Mouse (Mus musculus): ENCODE results near the gene Slc8a1.

Slc8a1 gene

DNA sequence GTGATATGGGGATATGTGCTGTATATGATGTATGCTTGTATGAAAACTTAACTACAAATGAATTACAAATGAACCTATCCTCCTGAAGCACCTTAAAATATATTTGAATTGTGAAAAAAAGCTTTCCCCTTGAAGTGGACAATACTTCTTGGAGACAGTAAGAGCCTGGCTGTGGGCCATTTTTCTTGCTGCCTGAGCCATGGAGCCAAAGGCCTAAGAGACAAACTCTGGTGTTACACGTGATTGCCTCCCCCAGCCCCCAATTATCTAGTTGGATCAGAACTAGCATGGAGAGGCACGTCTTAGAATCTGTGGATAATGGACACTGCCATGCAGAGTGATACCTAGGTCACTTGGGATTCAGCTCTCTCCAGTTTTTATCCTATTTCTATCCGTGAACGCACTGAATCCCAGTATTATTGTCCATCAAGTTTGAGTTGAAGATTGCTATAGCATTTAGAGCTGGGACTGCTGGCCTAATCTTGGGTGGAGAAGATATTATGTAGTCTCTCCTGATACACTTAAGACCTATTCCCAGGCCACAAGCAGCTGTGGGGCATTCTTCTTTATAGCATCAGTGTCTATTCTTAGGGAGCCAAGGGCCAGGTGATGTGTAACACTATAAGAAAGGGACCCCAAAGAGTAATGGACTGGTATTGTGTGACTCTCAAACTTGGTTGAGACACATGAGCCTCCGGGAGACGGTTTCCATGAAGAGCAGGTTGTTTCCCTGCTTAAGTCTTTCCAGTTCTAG, 321.6 kb downstream of the Slc8a1 start:
- DNase-seq = no peak

GRCm38 (mm10) chr17:81412736-81413135, 325.4 kb downstream of the Slc8a1 start:
- DNase-seq = no peak

DNA sequence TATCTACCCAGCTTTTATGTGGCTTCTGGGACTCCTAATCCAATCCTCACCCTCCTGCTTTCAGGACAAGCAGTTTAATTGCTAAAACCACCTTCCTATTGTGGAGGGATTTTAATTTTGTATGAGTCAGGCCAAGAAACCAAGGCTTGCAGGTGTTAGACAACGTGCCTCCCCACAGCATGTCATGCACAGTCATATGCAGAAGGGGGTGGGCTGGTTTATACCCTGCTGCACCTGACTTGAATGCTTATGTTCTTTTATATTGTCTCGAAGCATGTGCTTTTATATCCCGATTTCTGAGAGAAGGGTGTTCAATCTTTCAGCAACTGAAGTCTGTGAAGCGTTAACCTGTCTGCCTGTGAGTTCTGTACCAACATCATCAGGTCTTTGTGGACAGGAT, 334.0 kb downstream of the Slc8a1 start:
- no peak for DNase-seq

- no peak for DNase-seq
These were observed 335.1 kb downstream of the Slc8a1 start for GRCm38 (mm10) chr17:81403121-81403520.

DNA sequence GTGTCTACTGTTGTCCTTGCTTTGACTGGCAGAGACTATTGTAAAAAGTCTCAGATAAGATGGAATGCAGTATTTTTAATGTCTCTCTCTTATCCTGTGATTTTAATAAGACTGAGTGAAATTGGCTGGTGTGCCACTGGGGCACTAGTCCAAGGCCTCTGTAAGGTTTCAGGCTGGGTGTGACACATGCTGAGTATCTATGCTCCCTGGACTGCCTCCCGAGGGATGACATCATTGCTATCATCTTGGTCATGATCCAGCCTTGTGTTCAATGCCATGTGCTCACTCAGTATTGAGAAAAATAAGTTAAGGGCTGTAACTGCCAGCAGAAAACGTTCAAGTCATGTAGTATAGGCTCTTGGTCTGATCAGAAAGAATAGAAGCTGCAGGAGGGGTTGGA, 335.5 kb downstream of the Slc8a1 start:
- DNase-seq = peak; percentile 34

- DNase-seq = no peak
These were observed 337.8 kb downstream of the Slc8a1 start for GRCm38 (mm10) chr17:81400377-81400776.

DNA sequence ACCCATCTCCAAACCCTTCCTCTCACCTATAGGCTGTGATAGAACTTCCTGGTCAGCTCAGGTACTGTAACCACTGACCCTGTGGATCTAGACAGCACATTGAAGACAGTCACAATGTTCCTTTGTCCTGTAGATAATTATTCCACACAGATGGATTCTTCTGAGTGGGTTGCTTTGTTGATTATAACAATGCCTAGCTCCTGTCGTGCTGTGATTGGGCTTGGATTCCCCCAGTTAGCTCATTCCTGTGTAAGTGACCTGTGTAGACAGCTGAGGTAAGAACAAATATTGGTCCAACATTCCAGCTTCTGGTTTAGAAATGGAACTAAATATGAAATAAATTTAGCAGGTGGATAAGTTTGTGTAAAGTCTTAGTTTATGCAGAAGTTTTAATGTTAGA, 340.7 kb downstream of the Slc8a1 start:
- DNase-seq = no peak

- no peak for DNase-seq
These were observed 344.1 kb downstream of the Slc8a1 start for GRCm38 (mm10) chr17:81394124-81394523.

- no peak for DNase-seq
These were observed 345.1 kb downstream of the Slc8a1 start for GRCm38 (mm10) chr17:81393040-81393439.

DNA sequence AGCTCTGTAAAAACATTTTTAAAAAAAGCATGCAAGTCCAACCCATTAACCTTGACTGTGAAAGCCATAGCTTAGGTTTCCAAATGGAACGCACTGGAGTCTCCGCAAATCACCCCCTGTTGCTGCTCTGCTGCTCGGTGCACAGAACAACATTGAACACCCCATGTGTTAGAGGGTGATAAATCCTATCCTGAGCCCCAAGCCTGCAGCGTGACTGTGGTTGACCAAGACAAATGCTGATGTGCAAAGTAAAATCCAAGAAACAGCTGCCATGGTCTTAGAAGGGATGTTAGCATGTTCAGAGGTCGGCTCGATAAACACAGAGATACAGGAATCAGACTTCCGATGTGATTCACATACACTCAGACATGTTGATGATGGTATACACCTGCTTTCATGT, 346.7 kb downstream of the Slc8a1 start:
- no peak for DNase-seq

- peak; percentile 29 for DNase-seq
These were observed 347.4 kb downstream of the Slc8a1 start for GRCm38 (mm10) chr17:81390790-81391189.

- DNase-seq = no peak
These were observed 352.1 kb downstream of the Slc8a1 start for GRCm38 (mm10) chr17:81386118-81386517.

GRCm38 (mm10) chr17:81385476-81385875, 352.7 kb downstream of the Slc8a1 start:
- no peak for DNase-seq

DNA sequence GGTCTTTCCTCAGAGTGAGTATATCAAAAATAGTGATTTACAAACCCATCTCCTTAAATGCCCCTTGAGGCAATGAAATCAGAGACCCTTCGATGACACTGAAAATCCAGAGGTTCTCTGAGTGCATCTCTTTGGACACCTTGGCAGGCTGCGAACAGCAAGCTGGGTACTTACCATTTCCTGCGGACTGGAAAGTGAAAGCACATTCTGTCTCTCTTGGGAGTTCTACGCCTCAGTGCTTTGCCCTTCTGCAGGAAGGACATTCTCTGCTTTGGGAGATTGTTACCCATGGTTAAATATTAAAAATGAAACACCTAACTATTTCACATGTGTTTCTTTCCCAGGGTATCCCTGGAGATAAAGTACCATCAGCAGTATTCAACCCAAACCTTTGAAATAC, 354.7 kb downstream of the Slc8a1 start:
- no peak for DNase-seq

- no peak for DNase-seq
These were observed 359.7 kb downstream of the Slc8a1 start for GRCm38 (mm10) chr17:81378436-81378835.

DNA sequence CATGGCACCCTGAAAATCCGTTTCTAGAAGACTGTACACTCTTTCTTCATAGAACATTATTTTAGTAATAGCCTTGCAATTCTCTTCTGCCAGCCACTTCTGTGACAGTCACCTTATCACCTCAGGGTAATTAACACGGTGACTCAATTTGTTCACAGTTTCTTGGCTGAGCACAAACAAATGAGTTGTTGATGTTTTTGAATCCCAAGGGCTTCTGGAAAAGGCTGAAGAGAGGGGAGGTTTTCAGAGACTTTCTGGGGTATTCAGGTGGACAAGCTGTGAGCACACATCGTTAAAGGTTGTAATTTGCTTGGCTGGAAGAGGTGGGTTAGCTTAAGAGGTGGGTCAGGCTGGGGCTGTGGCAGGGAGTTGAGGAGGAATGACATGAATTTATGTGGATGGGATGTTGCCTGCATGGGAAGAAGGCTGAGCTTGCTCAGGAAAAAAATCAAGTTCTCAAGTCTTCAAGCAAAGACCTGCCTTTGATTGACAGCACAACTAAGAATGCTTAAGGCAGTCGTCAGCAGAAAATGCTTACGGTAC, 360.3 kb downstream of the Slc8a1 start:
- no peak for DNase-seq

- no peak for DNase-seq
These were observed 361.0 kb downstream of the Slc8a1 start for GRCm38 (mm10) chr17:81377195-81377594.

DNA sequence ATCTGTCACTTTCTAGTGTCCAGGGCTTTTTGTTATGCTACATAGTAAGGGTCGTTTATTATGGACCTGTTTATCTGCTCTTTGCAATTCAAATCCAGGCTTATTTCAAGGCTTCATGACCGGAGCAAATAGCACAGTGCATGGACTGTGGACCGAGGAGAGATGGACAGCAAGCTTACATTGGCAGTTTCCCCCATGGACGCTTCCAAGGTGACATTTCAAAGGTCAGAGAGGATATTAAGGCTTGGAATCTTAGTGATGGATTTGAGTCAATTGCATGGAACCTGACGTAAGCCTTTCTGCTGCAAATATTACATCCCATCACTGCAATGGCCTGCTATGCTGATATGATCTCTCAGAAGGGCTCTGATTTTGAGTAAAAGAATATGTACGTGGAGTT, 362.3 kb downstream of the Slc8a1 start:
- DNase-seq = no peak

DNA sequence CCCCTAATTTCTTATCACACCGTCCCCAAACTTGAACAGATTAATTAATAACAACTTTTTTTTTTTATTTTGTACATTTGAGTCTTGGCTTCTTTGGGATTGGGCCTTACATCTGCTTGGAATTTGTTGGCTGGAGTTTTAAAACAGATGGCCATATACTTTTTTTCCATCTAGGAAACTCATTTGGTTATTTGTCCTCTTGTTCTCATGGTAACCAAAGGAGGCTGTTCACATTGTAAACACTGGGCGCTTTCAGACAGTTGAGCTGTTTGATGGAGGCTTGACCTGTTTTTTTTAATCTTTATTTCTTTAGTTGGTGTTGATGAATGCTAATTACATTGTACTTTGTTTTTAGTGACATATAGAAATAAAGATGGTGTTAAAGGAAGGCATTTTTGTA, 369.1 kb downstream of the Slc8a1 start:
- DNase-seq = no peak

DNA sequence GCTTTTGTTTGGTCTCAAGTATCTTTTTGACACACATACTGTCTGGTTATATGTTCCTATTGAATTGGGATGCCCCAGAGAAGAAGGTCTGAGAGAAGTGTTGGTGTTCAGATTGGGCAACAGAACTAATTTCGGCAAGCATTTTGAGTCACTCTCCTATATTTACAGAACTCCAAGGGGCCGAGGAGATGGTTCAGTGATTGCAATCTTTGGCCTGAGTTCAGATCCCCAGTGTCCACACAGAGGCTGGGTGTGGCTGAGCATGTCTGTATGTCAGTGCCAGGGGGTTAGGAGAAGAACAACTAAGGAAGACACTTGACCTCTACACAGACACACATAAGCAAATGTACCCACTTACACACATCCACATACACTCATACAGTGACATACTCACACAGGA, 369.7 kb downstream of the Slc8a1 start:
- DNase-seq = no peak

DNA sequence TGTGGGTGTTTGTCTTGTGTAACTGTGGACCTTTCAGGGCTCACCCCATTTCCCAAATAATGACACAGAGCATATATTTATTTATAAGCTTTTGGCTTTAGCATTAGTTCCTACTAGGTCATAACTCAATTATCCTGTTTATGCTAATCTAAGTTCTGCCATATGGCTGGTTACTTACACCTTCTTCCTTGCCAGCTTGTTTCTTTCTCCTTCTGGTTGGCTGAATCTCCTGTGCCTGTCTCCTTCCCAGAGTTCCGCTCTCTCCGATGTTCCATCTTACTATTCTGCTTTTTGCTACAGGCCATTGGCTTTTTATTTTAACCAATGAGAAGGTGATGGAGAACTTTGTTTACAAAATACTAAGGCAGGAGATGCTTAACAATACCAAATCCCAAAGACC, 374.8 kb downstream of the Slc8a1 start:
- no peak for DNase-seq

GRCm38 (mm10) chr17:81360571-81360970, 377.6 kb downstream of the Slc8a1 start:
- no peak for DNase-seq

DNA sequence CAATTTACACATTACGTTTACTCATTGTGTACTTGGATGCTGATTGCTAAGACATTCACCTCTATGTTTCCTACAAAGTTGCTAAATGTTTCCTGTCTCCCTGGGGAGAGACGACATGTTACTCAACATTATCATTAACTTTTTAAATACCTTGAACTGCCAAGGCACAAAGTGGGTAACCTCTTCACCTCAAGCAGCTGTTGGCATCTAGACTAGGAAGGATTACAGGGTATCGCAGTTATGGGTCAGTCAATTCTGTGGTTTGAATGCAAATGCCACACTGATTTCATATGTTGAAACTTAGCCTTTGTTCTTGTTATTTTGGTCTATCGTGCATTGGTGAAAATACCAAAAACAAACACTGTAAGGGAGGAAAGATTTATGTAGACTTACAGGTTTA, 378.1 kb downstream of the Slc8a1 start:
- DNase-seq = no peak

DNA sequence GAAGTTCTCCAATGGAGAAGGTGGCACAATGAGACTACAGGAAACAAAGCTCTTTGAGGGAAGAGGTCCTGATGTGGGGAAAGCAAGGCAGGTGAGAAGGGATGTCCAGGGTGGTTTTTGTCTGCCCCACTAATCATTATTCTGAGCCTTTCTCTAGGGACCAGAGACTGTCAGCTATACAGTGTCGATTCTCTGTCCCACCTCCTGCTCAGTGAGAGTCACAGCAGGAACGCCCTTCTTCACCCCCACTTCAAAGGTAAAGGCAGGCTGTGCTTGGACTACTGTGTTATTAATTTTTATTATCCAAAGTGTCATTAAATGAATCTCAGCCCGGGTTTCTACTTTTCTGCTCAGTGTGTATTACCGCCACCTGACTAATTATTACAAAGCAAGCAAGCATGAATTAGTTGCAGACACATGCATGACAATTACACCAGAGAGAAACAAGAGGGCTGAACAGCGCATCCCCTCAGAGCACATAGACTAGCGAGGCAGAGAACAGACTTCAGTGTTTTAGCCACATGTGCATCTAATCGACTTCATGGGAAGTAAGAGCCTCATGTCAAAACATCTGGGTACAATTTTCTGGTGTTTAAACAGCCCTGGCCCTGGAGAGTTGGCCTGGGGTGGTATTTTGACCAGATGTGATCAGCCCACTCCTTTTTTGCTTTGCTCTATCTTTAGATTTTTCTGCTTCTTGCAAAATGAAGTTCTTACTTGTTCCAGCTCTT, 402.0 kb downstream of the Slc8a1 start:
- no peak for DNase-seq
